Mouse (Mus musculus) induced T-regulatory cell, adult 2 months (primary cell): ENCODE results near the gene Sult1a1.

ENCODE experiments used
- DNase-seq: peaks from one replicate; pipeline ENCODE4 v3.0.0-alpha.2; 2012; ENCODE audit warnings: low read depth

Sult1a1 gene

GRCm38 (mm10) chr7:126659771-126660170 lies 16.5 kb downstream of the Sult1a1 start:
- no peak for DNase-seq

DNA sequence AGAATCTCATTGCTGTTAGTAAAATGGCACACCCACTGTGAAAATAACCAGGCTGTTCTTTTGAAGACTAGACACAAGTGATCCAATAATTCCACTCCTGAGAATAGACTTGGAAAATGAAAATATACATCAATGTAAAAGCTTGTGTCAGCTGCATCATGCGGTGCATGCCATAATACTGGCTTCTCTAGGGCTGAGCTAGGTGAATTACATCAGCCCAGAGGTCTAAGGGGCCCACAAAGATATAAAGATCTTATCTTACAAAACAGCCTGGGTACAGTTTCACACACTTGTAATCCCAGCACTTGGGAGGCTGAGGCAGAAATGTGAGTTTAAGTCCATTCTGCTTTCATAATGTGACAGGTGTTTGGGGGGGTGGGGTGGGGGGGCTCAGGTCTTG lies 18.7 kb downstream of the Sult1a1 start:
- peak; percentile 43 for DNase-seq

DNA sequence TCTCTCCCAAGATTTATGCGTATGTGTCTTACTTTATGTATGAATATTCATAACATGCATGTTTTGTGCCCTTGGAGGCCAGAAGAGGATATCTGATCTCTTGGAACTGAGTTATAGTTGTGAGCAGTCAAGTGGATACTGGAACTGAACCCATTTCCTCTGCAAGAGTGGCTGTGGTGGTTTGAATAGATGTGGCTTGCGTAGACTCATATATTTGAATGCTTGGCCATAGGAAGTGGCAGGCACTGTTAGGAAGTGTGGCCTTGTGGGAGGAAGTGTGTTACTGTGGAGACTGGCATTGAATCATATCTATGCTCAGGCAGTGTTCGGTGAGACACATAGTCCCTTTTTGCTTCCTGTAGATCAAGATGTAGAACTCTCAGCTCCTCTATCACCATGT lies 20.5 kb downstream of the Sult1a1 start:
- DNase-seq: peak; percentile 84

- DNase-seq: peak; percentile 67
Measured at GRCm38 (mm10) chr7:126653991-126654390, 22.2 kb downstream of the Sult1a1 start.

- no peak for DNase-seq
Measured at GRCm38 (mm10) chr7:126650852-126651251, 25.4 kb downstream of the Sult1a1 start.

- DNase-seq: peak; percentile 96
Measured at GRCm38 (mm10) chr7:126649231-126650051, 26.8 kb downstream of the Sult1a1 start, which contains the start of gene Sgf29. Gene Sgf29, plus strand, starts transcription at chr7:126649309.

- DNase-seq: peak; percentile 60
Measured at GRCm38 (mm10) chr7:126648486-126648885, 27.7 kb downstream of the Sult1a1 start.

- DNase-seq: no peak
Measured at GRCm38 (mm10) chr7:126645708-126646107, 30.5 kb downstream of the Sult1a1 start.

DNA sequence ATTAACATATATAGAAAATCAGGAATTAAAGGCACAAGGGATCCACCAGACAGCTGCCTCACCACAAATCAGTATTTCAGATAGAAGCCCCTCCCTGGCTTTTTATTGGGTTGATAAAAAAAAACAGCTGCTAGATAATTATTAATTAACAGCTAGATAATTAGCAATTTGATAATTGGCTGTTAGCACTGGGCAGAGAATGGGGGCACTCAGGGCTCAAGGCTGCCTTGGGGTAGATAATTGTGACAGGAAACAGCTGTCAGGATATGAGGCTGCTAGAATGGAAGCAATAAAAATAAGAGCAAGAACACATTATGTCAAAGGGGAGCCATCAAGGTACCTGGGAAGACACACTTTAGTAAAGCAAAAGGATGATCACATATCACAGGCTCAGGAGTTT lies 31.3 kb downstream of the Sult1a1 start:
- DNase-seq: no peak

GRCm38 (mm10) chr7:126644345-126644744 lies 31.9 kb downstream of the Sult1a1 start:
- no peak for DNase-seq

GRCm38 (mm10) chr7:126643244-126643617 lies 33.0 kb downstream of the Sult1a1 start:
- peak; percentile 73 for DNase-seq

DNA sequence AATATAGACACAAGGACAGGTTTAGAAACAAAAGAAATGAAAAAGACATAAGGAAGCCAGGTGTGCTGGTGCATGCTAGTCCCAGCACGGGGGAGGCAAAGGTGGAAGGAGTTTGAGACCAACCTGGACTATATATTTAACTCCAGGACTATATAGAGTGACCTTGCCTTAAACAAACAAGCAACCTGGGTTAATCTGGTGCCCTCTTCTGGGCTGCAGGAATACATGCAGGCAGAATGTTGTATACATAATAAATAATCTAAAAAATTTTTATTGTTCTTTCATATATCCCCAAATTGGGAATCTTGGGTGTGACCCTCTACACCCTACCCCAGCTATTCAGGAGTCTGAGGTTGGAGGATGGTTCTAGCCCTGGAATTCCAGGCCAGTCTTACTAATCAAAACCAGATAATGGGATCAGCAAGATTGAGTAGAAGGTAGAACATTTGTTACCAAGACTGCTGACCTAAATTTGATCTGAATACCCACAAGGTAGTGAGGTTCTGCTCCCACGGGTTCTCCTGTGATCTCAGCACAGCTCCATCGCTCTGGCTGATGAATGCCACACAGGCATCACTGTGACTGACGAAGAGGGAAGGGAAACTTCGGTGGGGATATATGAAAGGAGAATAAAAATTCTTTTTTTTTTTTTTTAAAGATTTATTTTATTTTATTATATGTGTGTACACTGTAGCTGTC lies 33.5 kb downstream of the Sult1a1 start:
- DNase-seq: peak; percentile 38

DNA sequence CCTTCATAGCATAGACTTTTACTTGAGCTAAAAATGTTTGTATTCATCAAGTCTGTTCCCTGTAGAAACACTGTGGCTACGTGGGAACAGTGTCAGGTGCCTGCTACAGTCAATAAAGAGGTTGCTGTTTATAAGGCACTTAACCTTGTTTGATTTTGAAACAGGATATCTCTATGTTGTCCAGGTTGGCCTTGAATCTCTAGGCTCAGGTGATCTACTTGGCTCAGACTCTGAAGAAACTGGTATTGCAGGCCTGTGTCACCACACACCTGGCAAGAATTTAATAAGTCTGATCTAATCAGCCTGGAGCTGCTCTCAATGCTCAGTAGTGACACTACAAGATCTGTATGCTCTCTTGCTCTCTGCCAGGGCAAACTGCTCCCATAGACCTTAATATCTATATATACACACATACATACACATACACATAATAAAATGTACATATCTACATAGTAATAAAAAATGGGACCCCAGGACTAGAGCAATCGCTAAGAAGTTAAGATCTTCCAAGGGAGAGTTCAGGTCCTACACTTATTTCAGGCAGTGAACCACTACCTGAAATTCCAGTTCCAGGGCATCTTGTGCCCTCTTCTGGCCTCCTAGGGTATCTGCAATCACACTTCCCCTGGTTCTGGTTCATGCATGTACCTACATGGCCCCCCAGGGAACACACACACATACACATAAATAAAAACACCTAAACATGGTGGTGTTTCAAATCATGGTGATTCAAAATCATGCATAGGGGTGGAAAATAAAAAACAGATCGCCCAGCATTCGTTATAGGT lies 39.3 kb downstream of the Sult1a1 start:
- DNase-seq: peak; percentile 82

GRCm38 (mm10) chr7:126635375-126635774 lies 40.9 kb downstream of the Sult1a1 start:
- DNase-seq: no peak

GRCm38 (mm10) chr7:126632478-126632877 lies 43.8 kb downstream of the Sult1a1 start:
- no peak for DNase-seq

DNA sequence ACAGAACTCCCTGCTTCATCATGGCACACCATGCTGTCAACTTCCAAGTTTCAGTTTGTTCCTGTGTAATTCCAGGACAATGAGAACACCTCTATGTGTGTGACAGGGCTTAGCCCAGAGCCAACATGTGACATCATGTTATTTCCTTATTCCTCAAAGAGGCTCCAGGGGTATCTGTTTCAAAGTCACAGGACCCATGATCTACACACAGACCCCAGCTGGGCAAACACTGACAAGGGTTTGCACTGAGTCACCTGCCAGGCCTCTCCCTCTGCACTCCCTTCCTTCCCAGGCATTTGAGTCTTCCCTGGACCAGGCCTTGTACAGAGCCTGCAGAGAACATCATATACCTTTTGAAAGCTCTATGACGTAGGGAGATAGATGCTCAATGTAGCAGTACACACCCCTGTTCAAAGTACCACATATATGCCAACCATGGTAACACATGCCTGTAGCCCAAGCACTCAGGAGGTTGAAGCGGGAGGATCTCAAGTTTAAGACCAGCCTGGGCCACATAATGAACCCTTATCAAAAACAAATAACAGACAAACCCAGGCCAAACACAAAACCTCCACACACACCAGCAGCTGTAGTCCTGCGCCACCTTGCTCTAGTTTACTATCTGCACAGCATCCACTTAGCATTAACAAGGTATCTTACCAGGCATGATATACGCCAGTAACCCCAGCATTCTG lies 45.3 kb downstream of the Sult1a1 start, which contains the start of gene Nupr1:
TSS of gene Nupr1 (minus strand) at position 38 of the 695 bp plus-strand sequence.
- no peak for DNase-seq

DNA sequence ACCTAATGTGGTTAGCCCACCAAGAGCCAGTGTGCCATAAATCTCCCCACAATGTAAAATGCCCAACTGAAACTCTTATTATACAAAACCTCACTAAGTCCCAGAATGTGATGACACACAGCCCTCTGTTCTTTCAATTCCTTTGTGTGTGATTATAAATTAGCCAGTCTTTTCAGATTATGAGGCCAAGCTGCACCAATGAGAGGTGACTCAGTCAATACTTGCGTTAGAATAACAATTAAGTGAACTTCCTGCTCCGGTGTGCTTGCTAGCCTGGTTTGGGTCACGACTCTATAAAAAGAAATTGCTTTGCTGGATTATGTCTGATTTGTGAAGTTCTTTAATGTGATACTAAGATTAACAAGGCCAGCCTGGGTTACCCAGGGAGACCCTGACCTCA lies 46.3 kb downstream of the Sult1a1 start:
- DNase-seq: no peak

- no peak for DNase-seq
Measured at GRCm38 (mm10) chr7:126628111-126628510, 48.1 kb downstream of the Sult1a1 start.

GRCm38 (mm10) chr7:126625807-126626600 lies 50.2 kb downstream of the Sult1a1 start:
- DNase-seq: no peak

DNA sequence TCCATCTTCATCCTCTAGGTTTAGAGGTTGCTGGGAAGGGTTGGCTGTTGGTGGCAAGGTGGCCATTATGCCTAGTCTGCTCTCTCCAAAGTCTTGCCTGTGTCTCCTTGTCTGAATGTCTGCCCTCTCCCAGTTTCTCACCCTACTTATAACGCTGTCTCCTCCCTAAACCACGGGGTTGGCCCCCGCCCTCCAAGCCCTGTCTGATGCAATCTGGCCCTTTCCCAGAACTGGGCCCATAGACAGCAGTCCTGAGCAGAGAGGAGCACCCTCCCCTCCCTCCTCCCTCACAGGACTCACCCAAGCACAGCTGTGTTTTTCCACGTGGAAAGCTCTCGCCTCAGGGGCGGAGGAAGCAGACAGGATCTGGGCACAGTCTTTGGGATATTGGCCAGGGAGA lies 50.9 kb downstream of the Sult1a1 start:
- no peak for DNase-seq

- DNase-seq: no peak
Measured at GRCm38 (mm10) chr7:126624774-126625173, 51.5 kb downstream of the Sult1a1 start.
